Mouse (Mus musculus): ENCODE measurements around the gene Axin1. TPM values are rescaled to one million over a fixed set of nuclear protein-coding genes. Genes with fewer than 3 reads are reported as not detected.
A peak's percentile ranks its signal among the peaks of the same experiment; 100 is the strongest.

Gene Axin1
- polyA plus RNA-seq, 1 experiment from 2014 or later: 12.9 TPM

- Histone ChIP-seq H3K27ac (ENCODE audit: low read length) (peak within 1 kb of the TSS; percentile 82), H3K9ac (replicated peaks; ENCODE audit: low read depth, low read length) (peak within 1 kb of the TSS; percentile 41), H3K27me3 (ENCODE audit: control insufficient read depth, insufficient read depth, low read length) (no peaks in the 10 kb centered on the region), H3K4me3 (ENCODE audit: low read depth, low read length) (peak within 1 kb of the TSS; percentile 64), H3K36me3 (ENCODE audit: control insufficient read depth, insufficient read depth, low read length) (no peaks in the 10 kb centered on the region), H3K4me2 (replicated peaks; ENCODE audit: low read depth, low read length) (peak within 1 kb of the TSS; percentile 59), H3K9me3 (ENCODE audit: control insufficient read depth, low read depth, low read length) (no peaks in the 10 kb centered on the region), H3K4me1 (ENCODE audit: control insufficient read depth, insufficient read depth, low read length) (0 out of 2 replicates have a peak, but pooled peaks cover 6% of the 10 kb centered on the region)
- ATAC-seq (ENCODE audit: insufficient number of reproducible peaks, insufficient read depth, low FRiP score, low read depth): peak; percentile 97
- 8% methylated on average over 33 of the region's 33 CpGs for WGBS
Measured at GRCm38 (mm10) chr17:26244101-26244841, 105.8 kb downstream of the Axin1 start, which contains the start of gene Fam234a. Gene Fam234a (minus strand): TSS chr17:26244242.

Other genes starting within 250 kb of the Axin1 start
- 17.0 and 17.2 TPM in 2 replicates for gene Rab40c, start 219.0 kb upstream of the Axin1 start, polyA plus RNA-seq (2014; fragmentation: Nextera tagmentation; extraction: Ambion mirVana)
- 59.4 and 59.7 TPM in 2 replicates for gene Pigq, start 193.8 kb upstream of the Axin1 start, polyA plus RNA-seq (2014; fragmentation: Nextera tagmentation; extraction: Ambion mirVana)
- 0.72 TPM in 1 of 2 replicates, not detected in the other for gene Nhlrc4, start 193.7 kb upstream of the Axin1 start, polyA plus RNA-seq (2014; fragmentation: Nextera tagmentation; extraction: Ambion mirVana)
- 0.32 and 0.41 TPM in 2 replicates for gene A930017K11Rik, start 186.1 kb upstream of the Axin1 start, polyA plus RNA-seq (2014; fragmentation: Nextera tagmentation; extraction: Ambion mirVana)
- 23.9 and 27.1 TPM in 2 replicates for gene Capn15, start 152.9 kb upstream of the Axin1 start, polyA plus RNA-seq (2014; fragmentation: Nextera tagmentation; extraction: Ambion mirVana)
- 11.4 and 12.8 TPM in 2 replicates for gene Rab11fip3, start 69.1 kb upstream of the Axin1 start, polyA plus RNA-seq (2014; fragmentation: Nextera tagmentation; extraction: Ambion mirVana)
- 34.9 and 40.4 TPM in 2 replicates for gene Decr2, start 48.4 kb upstream of the Axin1 start, polyA plus RNA-seq (2014; fragmentation: Nextera tagmentation; extraction: Ambion mirVana)
- gene Nme4, start 43.1 kb upstream of the Axin1 start, polyA plus RNA-seq (2014; fragmentation: Nextera tagmentation; extraction: Ambion mirVana): 90.7 and 96.5 TPM in 2 replicates
- gene Tmem8, start 25.4 kb upstream of the Axin1 start, polyA plus RNA-seq (2014; fragmentation: Nextera tagmentation; extraction: Ambion mirVana): 2.9 and 3.9 TPM in 2 replicates
- gene Mrpl28, start 15.2 kb upstream of the Axin1 start, polyA plus RNA-seq (2014; fragmentation: Nextera tagmentation; extraction: Ambion mirVana): 214 and 221 TPM in 2 replicates
- 2.3 and 6.5 TPM in 2 replicates for gene Pdia2, start 60.4 kb downstream of the Axin1 start, polyA plus RNA-seq (2014; fragmentation: Nextera tagmentation; extraction: Ambion mirVana)
- 18.3 and 19.3 TPM in 2 replicates for gene Rgs11, start 64.3 kb downstream of the Axin1 start, polyA plus RNA-seq (2014; fragmentation: Nextera tagmentation; extraction: Ambion mirVana)
- gene Arhgdig, start 69.1 kb downstream of the Axin1 start, polyA plus RNA-seq (2014; fragmentation: Nextera tagmentation; extraction: Ambion mirVana): 12.9 and 13.6 TPM in 2 replicates
- 49.2 and 51.1 TPM in 2 replicates for gene Fam234a, start 105.6 kb downstream of the Axin1 start, polyA plus RNA-seq (2014; fragmentation: Nextera tagmentation; extraction: Ambion mirVana)
- 106 and 108 TPM in 2 replicates for gene Luc7l, start 114.2 kb downstream of the Axin1 start, polyA plus RNA-seq (2014; fragmentation: Nextera tagmentation; extraction: Ambion mirVana)